Mouse (Mus musculus) lung, postnatal 4 days (tissue): Measurements from ENCODE around the gene Golim4.

ENCODE experiments used
- DNase-seq, 2 experiments: peaks; one replicate each; pipeline ENCODE4 v3.0.0; 2021

Gene Golim4

DNA sequence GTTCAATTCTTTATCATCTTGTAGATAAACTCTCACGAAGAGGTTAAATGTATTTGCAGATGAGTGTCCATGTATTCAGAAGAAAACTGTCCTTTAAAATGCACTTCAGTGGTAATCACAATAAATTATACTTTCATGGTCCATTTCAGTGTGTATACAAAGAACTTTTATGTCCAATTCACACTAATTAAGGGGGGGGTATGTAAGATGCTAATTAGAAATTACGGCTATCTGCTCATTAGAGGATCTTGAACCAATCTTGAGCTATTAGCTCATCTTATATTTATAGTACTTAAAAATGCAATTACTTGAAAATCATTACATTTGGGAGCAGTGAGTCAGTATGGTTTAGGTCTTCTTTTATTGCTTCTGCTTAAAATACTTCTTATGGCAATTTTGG, 31.6 kb downstream of the Golim4 start:
- no peak for DNase-seq

DNA sequence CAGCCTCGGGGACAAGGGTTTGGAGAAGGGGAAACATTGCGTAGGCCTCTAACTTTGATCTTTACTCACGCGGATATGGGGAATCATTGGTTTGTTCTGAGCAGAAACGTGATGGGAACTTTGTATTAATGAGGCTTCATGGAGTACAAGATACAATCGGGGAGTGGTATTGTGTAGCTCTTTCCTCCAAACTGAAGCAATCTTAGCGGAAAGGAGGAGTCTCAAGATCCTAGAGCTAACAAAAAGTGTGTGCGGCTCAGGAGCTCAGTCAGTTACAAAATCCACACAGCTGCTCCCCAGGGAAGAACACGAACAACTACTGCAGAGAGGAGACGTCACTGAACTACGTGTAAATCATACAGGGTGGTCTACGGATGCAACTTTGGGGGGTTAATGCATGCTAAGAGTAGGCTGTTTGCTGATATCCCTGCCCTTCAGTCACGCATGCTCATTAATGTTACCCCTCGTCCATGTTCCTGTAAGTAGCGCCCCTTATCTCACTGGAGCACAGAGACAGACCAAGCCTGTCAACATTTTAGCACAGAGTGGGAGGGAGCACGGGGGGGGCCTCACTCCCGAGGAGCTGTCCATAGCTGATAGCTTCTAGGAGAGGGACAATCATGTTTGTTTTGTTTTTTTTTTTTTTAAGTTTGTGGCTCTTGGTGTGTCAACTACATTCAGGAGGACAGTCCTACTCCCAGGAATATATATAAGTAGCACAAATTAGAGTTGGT, 38.8 kb downstream of the Golim4 start:
- no peak for DNase-seq

DNA sequence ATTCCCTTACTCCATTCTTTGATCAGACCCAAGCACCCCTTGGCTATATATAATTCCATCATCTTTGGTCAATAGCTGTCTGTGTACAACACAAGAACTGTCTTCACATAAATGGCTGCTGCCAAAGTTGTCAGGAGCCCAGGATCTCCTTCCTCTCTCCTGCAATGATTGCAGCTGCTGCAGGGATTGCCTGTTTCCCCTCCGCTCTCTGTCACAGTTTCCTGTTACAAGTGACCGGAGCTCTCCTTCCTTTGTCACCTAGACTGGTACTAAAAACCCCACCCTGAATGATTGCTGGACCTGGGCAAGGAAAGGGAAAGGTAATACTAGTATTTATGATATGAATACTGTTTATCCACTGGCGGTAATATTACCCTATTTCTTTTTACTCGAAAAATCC, 44.0 kb downstream of the Golim4 start:
- no peak for DNase-seq

DNA sequence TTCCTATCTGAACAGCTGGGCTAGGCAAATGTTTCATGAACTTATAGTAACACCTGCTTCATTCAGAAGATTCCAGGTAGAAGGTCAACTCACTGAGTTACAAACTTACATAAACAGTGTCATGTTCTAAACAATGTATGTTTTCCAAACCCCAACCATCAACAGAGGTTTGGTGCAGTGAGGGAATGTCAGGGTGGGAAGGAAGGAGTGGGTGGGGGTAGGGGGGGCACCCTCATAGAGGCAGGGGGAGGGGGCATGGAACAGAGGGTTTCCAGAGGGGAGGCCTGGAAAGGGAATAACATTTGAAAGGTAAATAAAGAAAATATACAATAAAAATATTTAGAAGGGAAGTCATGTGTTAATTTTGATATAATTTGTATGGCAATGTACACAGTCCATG, 46.0 kb downstream of the Golim4 start:
- no peak for DNase-seq

DNA sequence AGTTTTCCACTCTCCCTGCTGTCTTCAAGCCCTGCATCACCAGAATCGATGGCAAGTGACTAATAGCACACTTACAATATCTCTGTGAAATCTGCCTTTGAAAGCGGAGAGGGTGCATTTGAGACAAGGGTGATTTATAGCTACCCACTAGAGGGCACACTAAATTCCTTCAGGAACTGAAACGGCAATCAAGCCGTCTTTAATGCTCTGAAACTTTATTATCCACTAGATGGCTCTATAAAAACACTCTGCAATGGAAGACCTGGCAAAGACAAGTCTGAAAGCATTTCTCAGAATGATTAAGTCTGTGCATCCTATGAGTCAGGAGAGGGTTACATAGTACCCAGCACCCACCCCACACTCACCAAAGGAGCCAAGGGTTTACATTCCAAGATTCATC, 46.5 kb downstream of the Golim4 start:
- DNase-seq, result peak in 1 of 2 experiments; percentile 13

DNA sequence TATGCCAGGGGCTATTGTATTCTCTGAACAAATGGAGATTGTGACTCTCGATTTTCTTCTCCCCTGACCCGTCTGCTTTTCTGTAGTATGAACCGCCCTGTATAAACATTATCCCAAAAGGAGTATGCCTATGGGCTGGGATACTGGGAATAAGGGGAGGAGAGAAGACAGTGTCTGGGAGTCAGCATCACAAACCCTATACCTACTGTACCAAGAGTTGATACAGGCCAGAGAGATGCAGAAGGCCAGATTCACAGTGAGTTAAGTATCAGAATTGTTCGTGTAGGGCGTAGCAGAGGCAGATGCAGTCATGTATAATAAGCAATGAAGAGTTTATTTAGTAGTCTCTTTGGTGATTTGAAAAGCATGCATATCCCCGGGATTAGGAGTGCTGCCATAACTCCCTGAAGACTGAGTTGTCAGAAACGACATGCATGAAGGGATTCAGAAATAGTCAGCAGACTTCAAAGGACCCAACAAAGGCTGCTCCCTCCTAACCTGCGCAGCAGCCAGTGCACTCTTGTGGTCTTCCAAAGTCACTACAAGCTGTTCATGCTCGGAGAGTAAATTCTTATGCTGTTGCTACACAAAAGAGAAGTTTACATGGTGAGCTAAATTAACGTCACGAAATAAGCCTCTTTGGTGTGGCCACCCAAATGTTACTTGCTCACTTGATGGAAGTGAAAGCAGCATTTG, 54.7 kb downstream of the Golim4 start:
- DNase-seq, result no peak

DNA sequence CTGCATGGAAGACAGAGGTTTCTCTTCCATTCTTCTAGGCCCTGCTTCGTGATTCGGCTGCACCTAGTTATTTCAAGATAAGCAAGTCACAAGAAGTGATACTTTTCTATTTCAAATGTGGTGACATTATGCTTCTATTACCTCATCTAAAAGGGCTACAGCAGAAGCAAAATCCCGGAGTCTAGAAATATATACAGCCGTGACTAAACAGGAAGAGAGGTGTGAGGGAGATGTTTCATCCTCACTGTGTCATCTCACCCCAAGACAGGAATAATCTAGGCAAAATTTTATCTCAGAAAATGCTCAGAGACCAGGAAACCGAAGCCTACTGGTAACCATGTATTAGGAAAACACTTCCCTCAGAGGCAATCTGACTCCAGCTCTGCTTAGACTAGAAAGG, 61.7 kb downstream of the Golim4 start:
- DNase-seq, result no peak

DNA sequence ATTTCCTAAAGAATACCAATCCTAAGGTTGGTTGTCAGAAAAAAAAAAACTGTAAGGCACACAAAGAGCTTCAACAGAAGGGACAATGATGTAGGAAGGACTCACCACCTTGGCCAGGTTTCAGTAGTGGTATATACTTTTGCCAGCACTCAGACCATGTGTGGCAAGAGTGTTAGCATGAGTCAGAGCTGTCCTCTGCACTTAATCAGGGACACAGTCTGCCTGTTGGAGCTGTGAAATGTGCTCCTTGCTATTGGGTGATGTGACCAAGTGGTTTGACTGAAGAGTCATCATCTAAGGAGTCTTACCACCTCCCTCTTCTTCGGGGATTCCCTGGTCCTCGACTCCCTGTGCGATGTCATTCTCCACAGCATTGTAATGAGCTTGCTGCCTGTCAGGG, 65.2 kb downstream of the Golim4 start:
- DNase-seq, result no peak

DNA sequence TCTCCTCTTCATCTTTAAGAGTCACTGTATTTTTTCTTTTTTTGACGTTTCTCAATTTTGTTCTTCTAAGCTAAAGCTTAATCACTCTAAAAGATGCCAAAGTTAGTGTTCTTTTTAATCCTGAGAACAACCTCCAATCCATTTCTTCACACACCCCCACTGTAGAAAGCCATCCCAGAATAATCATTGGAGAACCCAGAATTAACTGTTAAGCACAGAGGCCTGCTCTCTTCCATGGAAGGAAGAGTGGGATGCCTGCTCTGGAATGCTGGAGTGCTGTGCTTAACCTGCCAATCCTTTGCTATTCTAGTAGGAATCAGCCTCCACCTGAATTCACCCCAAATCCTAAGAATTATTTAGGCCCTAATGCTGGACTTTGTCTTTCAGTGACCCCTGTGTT, 67.4 kb downstream of the Golim4 start:
- DNase-seq, result no peak

DNA sequence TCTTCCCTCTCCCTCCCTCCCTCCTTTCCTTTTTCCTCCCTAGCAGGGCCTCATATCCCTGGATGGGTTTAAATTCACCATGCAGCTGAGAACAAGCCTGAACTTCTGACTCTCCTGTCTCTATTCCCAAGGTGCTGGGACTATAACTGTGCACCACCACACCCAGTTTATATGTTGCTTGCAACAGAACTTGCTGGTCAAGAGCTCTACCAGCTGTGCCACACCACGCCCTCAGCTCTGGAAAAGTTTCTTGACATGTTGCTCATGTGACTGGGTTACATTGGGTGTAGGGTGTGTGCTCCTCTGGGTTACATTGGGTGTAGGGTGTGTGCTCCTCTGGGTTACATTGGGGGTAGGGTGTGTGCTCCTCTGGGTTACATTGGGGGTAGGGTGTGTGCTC, 75.2 kb downstream of the Golim4 start:
- DNase-seq, result no peak

DNA sequence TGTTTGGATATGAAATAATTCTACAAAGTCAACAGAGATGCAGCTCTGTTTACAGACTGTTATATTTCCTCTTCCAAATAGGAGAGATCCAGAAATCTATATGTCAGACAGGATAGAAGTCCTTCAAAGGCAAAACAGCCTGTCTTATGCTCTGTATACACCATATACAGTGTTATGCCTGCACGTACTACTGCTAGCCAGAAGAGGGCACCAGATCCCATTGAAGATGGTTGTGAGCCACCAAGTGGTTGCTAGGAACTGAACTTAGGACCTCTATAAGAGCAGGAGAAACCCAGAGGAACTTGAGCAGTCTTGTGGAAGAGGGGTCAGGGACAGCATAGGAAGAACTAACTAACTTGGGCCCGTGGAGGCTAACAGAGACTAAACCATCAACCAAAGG, 77.5 kb downstream of the Golim4 start:
- DNase-seq, result no peak

DNA sequence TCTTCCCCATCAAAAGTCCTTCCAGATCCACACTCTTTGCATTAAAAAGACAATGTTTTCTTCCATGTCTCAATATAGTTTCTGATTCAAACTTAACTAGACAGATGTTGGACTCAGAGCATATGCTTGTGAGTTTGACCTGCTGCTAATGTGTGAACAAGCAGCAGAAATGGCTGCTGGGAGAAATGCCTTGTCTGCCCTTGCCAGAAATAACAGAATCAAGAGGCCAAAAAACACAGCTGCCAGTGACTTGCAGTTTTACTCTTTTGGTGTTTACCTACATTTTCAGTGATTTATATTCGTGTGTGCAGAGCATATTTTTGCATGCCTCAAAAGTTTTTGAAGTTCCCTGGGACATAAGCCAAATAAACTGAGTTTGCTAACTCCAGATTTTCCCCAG, 87.9 kb downstream of the Golim4 start:
- DNase-seq, result no peak

DNA sequence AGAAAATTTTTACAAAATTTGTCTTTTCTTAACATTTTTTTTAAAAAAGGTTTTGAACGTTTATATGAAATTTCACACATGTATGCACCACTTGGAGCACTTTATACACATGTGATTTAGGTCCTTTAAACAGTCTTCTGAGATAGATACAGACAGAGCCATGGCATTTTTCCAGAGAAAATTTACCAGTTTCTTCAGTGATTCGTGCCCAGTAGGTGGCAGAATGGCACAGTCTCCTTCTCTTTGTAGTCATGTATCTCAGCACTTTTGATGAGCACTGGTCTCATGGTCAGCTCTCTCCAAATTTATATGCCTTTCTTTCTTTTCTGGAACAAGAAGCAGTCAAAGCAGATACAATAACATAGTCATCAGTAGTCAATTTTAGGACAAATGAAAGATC, 92.5 kb downstream of the Golim4 start:
- no peak for DNase-seq

DNA sequence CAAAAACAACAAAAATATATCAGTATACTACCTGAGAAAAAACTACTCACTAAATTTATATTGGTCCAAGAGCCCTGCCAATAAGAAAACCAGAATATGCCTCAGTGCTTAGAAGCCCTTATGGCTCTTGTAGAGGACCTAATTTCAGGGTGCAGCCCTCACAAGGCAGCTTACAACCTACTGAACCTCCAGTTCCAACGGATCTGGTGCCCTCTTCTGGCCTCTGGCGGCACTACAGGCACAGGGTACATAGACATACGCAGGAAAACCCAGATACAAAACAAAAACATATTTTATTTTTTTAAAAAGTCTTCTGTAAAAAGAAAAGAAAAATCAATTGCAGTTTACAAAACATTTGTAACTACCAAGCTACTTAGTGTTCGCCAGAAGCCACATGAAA, 95.1 kb downstream of the Golim4 start:
- peak; percentile 31 to 48 for DNase-seq

DNA sequence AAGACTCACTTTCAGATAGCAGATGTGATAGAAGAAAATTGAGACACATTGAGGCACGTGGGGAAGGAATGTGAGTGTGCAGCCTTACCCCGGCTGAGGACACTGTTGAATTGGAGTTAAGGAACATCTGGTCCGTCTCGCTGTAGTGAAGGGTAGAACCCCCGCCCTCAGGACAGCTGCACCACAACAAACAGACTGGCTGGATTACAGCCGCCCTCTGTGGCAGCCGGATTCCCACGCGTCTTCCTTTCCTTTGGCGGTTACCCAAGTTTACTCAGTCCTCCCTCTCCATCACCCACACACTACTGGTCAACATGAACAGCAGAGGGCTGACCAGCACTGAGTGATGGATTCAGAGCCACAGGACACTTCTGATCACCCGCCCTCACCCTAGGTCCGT, 96.0 kb downstream of the Golim4 start:
- peak; percentile 34 to 85 for DNase-seq

DNA sequence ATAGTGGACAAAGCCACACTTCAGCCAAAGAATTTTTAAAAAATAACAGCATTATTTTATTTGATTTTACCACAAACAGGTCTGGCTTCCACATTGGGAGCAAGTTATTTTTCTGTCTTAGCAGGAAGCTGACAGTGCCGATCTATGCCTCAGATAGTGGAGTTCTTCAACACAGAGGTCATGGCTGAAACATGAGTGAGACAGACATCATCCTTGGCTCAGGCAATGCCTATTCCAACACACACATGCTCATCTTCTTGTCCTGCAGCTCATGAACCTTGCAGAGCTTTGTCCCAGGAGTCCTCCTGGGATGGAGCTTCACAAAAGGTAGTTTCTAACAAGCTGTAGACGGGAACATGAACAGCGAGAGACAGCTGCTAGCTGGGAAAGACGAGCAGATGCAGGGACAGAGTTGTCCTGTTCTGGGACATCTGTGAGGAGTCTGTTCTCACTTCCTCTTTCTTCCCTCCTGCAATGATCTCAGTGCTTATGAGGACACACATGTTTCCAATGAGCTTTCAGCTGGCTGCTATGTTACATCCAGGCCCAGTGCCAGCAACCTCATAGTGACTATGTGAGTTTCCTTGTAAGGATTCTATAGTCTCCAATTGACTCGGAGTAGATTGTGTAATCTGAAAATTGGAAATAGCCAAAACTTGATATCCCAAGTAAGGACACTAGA, 121.3 kb downstream of the Golim4 start:
- peak; percentile 40 to 73 for DNase-seq

DNA sequence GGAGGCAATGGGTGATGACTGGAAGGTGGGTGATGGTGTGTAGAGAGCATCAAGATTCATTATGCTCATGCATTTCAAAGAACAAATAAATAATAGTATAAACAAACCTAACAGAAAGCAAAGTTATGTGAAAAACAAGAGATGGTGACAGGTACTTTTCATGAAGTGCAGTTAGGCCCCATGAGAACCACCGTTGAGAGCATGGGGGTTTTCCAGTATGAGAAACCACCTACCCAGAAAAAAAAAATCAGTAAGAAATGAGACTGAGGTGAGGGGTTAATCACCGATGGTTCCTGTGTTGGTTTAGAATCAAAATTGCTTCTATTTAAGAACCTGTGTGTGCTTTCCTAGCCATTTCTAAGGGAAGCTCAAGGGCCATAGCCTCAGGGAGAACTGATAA, 121.9 kb downstream of the Golim4 start:
- no peak for DNase-seq
